Mouse (Mus musculus): ENCODE results near the gene Gm20708. TPM values are rescaled to one million over a fixed set of nuclear protein-coding genes. Genes with fewer than 3 reads are reported as not detected.
"Not testable (repeated sequence)": the region's sequence is repeated elsewhere in the genome, so short reads cannot be mapped to it uniquely, and the experiment has no call there.

The Gm20708 gene
- polyA plus RNA-seq, 1 experiment from 2014 or later = 1.1 TPM

- H3K4me1 ChIP-seq (ENCODE audit: control insufficient read depth, insufficient read depth, low read length) = peaks cover 44% of the 10 kb centered on the region
- peak overlapping the region; percentile 14 for H3K4me3 ChIP-seq (ENCODE audit: low read depth, low read length)
- H3K9ac ChIP-seq (replicated peaks; ENCODE audit: low read depth, low read length) = peak overlapping the region; percentile 23; the same call in 1 of the 2 replicates
- peak overlapping the region; percentile 39 for H3K4me2 ChIP-seq (replicated peaks; ENCODE audit: low read depth, low read length)
- no peaks in the 10 kb centered on the region for H3K9me3 ChIP-seq (ENCODE audit: control insufficient read depth, low read depth, low read length)
- no peaks in the 10 kb centered on the region for H3K36me3 ChIP-seq (ENCODE audit: control insufficient read depth, insufficient read depth, low read length)
- WGBS = 6% methylated on average over 31 of the region's 31 CpGs
- H3K27ac ChIP-seq (ENCODE audit: low read length) = no peak overlapping the region
- H3K27me3 ChIP-seq (ENCODE audit: control insufficient read depth, insufficient read depth, low read length) = no peaks in the 10 kb centered on the region
- no peak for ATAC-seq (ENCODE audit: insufficient number of reproducible peaks, insufficient read depth, low FRiP score, low read depth)
Observed at GRCm38 (mm10) chr11:117783089-117783488, 26.4 kb upstream of the Gm20708 start.

DNA sequence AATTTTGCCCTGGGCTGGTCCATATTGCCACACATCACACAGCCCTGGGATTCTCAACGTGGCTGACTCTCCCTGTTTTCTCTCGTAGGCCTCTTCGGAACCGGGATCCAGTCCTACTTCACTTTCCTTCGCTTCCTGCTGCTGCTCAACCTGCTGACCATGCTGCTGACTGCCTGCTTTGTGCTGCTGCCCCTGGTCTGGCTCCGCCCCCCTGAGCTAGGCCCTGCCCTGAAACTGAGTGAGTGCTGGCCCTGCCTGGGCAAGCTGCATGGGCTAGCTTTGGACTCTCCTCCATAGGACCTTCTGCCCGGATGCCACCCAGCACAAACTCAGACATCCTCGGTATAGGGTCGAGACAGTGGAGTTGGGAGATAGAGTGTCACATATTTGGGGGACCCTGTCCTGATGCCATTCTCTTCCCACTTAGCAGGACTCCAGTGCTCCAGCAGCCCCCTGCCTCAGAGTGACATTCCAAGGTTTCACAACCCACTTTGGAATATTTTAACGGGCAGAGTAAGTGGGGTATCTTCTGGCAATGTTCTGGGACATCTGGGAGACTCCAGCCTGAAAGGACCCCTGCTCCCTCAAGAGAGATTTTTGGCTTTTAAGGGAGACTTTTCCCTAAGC, 25.7 kb upstream of the Gm20708 start:
- Histone ChIP-seq H3K36me3 (ENCODE audit: control insufficient read depth, insufficient read depth, low read length) (no peaks in the 10 kb centered on the region), H3K4me2 (replicated peaks; ENCODE audit: low read depth, low read length) (peak overlapping the region; percentile 39; the same call in 1 of the 2 replicates), H3K4me1 (ENCODE audit: control insufficient read depth, insufficient read depth, low read length) (peaks cover 38% of the 10 kb centered on the region), H3K27me3 (ENCODE audit: control insufficient read depth, insufficient read depth, low read length) (no peaks in the 10 kb centered on the region), H3K27ac (ENCODE audit: low read length) (no peak overlapping the region), H3K9me3 (ENCODE audit: control insufficient read depth, low read depth, low read length) (no peaks in the 10 kb centered on the region), H3K9ac (replicated peaks; ENCODE audit: low read depth, low read length) (no peak overlapping the region), H3K4me3 (ENCODE audit: low read depth, low read length) (peak overlapping the region; percentile 14; the same call in 1 of the 2 replicates)
- WGBS = 40% methylated on average over 10 of the region's 10 CpGs
- ATAC-seq (ENCODE audit: insufficient number of reproducible peaks, insufficient read depth, low FRiP score, low read depth) = no peak

DNA sequence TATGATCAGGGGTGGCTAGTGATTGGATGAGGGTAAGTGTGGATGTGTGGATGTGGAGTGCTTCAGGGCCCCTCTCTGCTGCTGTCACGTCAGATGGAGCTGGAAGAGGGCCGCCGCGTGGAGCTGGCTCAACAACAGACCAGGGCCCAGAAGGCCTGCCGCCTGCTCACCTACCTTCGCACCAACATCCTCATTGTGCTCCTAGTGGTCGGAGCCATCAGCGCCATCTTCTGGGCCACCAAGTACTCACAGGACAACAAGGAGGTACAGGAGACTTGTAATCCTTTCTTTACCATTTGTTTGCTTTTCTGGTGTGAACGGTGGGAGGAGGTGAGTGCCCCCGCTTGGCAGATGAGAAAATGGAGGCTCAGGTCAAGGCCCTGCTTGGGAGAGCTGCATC, 23.2 kb upstream of the Gm20708 start:
- Histone ChIP-seq H3K4me1 (ENCODE audit: control insufficient read depth, insufficient read depth, low read length) (peaks cover 23% of the 10 kb centered on the region), H3K36me3 (ENCODE audit: control insufficient read depth, insufficient read depth, low read length) (no peaks in the 10 kb centered on the region), H3K27ac (ENCODE audit: low read length) (no peak overlapping the region), H3K9ac (replicated peaks; ENCODE audit: low read depth, low read length) (no peak overlapping the region), H3K4me2 (replicated peaks; ENCODE audit: low read depth, low read length) (no peak overlapping the region), H3K9me3 (ENCODE audit: control insufficient read depth, low read depth, low read length) (no peaks in the 10 kb centered on the region), H3K4me3 (ENCODE audit: low read depth, low read length) (no peak overlapping the region), H3K27me3 (ENCODE audit: control insufficient read depth, insufficient read depth, low read length) (no peaks in the 10 kb centered on the region)
- 19% methylated on average over 10 of the region's 10 CpGs for WGBS
- ATAC-seq (ENCODE audit: insufficient number of reproducible peaks, insufficient read depth, low FRiP score, low read depth) = no peak

GRCm38 (mm10) chr11:117788481-117788880, 21.0 kb upstream of the Gm20708 start:
- H3K4me3 ChIP-seq (ENCODE audit: low read depth, low read length); H3K27ac ChIP-seq (ENCODE audit: low read length); H3K36me3 ChIP-seq (ENCODE audit: control insufficient read depth, insufficient read depth, low read length); H3K4me2 ChIP-seq (replicated peaks; ENCODE audit: low read depth, low read length); H3K27me3 ChIP-seq (ENCODE audit: control insufficient read depth, insufficient read depth, low read length); H3K9ac ChIP-seq (replicated peaks; ENCODE audit: low read depth, low read length); H3K4me1 ChIP-seq (ENCODE audit: control insufficient read depth, insufficient read depth, low read length); ATAC-seq (ENCODE audit: insufficient number of reproducible peaks, insufficient read depth, low FRiP score, low read depth); H3K9me3 ChIP-seq (ENCODE audit: control insufficient read depth, low read depth, low read length): not testable (repeated sequence)
- 76% methylated on average over 7 of the region's 7 CpGs for WGBS

GRCm38 (mm10) chr11:117790286-117790685, 19.2 kb upstream of the Gm20708 start:
- 4% methylated on average over 14 of the region's 14 CpGs for WGBS
- Histone ChIP-seq H3K9ac (replicated peaks; ENCODE audit: low read depth, low read length) (no peak overlapping the region), H3K27me3 (ENCODE audit: control insufficient read depth, insufficient read depth, low read length) (no peaks in the 10 kb centered on the region), H3K9me3 (ENCODE audit: control insufficient read depth, low read depth, low read length) (no peaks in the 10 kb centered on the region), H3K27ac (ENCODE audit: low read length) (peak overlapping the region; percentile 21; the same call in 1 of the 2 replicates), H3K4me3 (ENCODE audit: low read depth, low read length) (no peak overlapping the region), H3K4me1 (ENCODE audit: control insufficient read depth, insufficient read depth, low read length) (peaks cover 8% of the 10 kb centered on the region), H3K36me3 (ENCODE audit: control insufficient read depth, insufficient read depth, low read length) (no peaks in the 10 kb centered on the region), H3K4me2 (replicated peaks; ENCODE audit: low read depth, low read length) (peak overlapping the region; percentile 41)
- peak; percentile 35; the same call in 1 of the 2 replicates for ATAC-seq (ENCODE audit: insufficient number of reproducible peaks, insufficient read depth, low FRiP score, low read depth)

DNA sequence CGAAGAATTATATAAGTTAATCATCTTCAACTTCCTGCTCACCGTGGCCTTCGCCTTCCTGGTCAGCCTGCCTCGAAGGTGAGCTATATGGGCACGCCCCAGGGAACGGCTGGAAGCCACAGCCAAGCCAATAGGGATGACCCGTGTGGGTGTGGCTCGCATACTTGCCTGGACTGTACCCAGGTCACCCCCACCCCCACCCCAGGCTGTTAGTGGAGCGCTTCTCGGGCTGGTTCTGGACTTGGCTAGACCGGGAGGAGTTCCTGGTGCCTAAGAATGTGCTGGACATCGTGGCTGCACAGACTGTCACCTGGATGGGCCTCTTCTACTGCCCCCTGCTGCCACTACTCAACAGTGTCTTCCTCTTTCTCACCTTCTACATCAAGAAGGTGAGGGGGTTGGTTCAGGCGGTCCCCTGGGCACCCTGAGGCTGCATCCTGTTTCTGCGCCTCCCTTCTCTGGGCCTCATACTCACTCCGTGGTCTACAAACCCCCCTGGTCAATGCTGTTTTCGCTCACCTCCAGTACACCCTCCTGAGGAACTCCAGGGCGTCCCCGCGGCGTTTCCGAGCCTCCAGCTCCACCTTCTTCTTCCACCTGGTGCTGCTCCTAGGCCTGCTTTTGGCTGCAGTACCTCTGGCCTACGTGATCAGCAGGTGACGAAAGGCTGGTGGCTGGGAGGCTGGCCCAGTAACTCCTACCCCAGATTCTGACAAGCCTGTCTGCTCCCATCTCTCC, 18.6 kb upstream of the Gm20708 start:
- H3K4me1 ChIP-seq (ENCODE audit: control insufficient read depth, insufficient read depth, low read length) = peaks cover 8% of the 10 kb centered on the region
- no peaks in the 10 kb centered on the region for H3K9me3 ChIP-seq (ENCODE audit: control insufficient read depth, low read depth, low read length)
- H3K9ac ChIP-seq (replicated peaks; ENCODE audit: low read depth, low read length) = no peak overlapping the region
- peak overlapping the region; percentile 41 for H3K4me2 ChIP-seq (replicated peaks; ENCODE audit: low read depth, low read length)
- WGBS = 37% methylated on average over 23 of the region's 23 CpGs
- H3K4me3 ChIP-seq (ENCODE audit: low read depth, low read length) = no peak overlapping the region
- ATAC-seq (ENCODE audit: insufficient number of reproducible peaks, insufficient read depth, low FRiP score, low read depth) = peak; percentile 83; the same call in 1 of the 2 replicates
- H3K36me3 ChIP-seq (ENCODE audit: control insufficient read depth, insufficient read depth, low read length) = no peaks in the 10 kb centered on the region
- H3K27me3 ChIP-seq (ENCODE audit: control insufficient read depth, insufficient read depth, low read length) = no peaks in the 10 kb centered on the region
- peak overlapping the region; percentile 39 for H3K27ac ChIP-seq (ENCODE audit: low read length)

DNA sequence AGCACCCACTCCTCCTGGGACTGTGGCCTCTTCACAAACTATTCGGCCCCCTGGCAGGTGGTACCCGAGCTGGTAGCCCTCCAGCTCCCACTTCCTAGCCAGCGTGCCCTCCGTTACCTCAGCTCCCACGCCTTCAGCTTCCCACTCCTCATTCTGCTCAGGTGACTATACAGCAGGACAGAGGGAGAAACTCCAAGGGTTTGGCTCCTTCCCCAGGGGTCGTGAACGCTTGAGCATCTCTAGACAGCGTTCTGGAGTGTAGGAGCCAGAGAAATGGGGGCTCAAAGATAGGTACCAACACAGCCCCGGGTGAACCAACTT, 18.1 kb upstream of the Gm20708 start:
- Histone ChIP-seq H3K27ac (ENCODE audit: low read length) (no peak overlapping the region), H3K9me3 (ENCODE audit: control insufficient read depth, low read depth, low read length) (no peaks in the 10 kb centered on the region), H3K4me3 (ENCODE audit: low read depth, low read length) (no peak overlapping the region), H3K9ac (replicated peaks; ENCODE audit: low read depth, low read length) (no peak overlapping the region), H3K4me1 (ENCODE audit: control insufficient read depth, insufficient read depth, low read length) (peaks cover 8% of the 10 kb centered on the region), H3K4me2 (replicated peaks; ENCODE audit: low read depth, low read length) (no peak overlapping the region), H3K36me3 (ENCODE audit: control insufficient read depth, insufficient read depth, low read length) (no peaks in the 10 kb centered on the region), H3K27me3 (ENCODE audit: control insufficient read depth, insufficient read depth, low read length) (no peaks in the 10 kb centered on the region)
- WGBS = 85% methylated on average over 9 of the region's 9 CpGs
- ATAC-seq (ENCODE audit: insufficient number of reproducible peaks, insufficient read depth, low FRiP score, low read depth) = no peak

DNA sequence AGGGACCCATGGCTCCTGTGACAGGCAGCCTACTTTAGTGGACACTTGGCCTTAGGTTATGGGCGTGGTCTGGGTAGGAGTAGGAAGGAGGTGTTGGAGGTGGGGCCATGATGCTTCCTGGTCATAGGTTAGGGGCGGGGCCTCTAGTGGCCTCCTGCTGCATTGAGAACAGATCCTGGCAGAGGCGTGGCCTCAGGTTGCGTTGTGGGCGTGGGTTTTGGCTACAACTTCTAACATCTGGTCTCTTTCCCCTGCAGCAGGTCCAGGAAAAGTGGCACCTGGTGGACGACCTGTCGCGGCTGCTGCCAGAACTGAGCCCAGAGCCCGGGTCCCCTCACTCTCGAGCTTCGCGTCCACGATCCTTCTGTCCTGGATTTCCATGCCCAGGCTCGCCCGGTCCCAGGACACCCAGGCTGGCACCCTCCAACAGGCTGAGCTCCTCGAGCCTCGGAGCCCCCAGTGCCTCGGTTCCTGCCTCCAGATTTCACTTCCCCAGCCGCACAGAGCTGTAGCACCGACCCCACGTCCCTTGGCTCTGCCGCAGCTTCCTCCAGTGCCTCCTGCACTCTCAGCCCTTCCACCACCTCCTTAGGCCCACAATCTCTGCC, 17.1 kb upstream of the Gm20708 start:
- Histone ChIP-seq H3K9ac (replicated peaks; ENCODE audit: low read depth, low read length) (no peak overlapping the region; the same call in 1 of the 2 replicates), H3K4me3 (ENCODE audit: low read depth, low read length) (no peak overlapping the region), H3K4me2 (replicated peaks; ENCODE audit: low read depth, low read length) (peak overlapping the region; percentile 37), H3K36me3 (ENCODE audit: control insufficient read depth, insufficient read depth, low read length) (no peaks in the 10 kb centered on the region), H3K27me3 (ENCODE audit: control insufficient read depth, insufficient read depth, low read length) (no peaks in the 10 kb centered on the region), H3K9me3 (ENCODE audit: control insufficient read depth, low read depth, low read length) (no peaks in the 10 kb centered on the region), H3K4me1 (ENCODE audit: control insufficient read depth, insufficient read depth, low read length) (peaks cover 8% of the 10 kb centered on the region), H3K27ac (ENCODE audit: low read length) (peak overlapping the region; percentile 12; the same call in 1 of the 2 replicates)
- ATAC-seq (ENCODE audit: insufficient number of reproducible peaks, insufficient read depth, low FRiP score, low read depth) = peak; percentile 69
- WGBS = 4% methylated on average over 22 of the region's 22 CpGs

Measured in stomach, embryonic 14.5 days (tissue).